Mouse (Mus musculus) intestine, embryonic 14.5 days (tissue): ENCODE measurements at regions not wholly inside any gene's neighbourhood (a gene's known extent, or its start where the extent isn't known, plus 50 kb on each side); places are given as distances from the start of the nearest gene placed in this dataset.
A peak's percentile ranks its signal among the peaks of the same experiment; 100 is the strongest.

Experiments used
- ATAC-seq: fragments of 200-750 bp; cut with Nextera tagmentation; replicated peaks from 2 replicates; pipeline ENCODE4 v1.8.0; 2017; ENCODE audit warnings: low read depth, moderate number of reproducible peaks, moderate TSS enrichment, moderate library complexity; ENCODE audit not compliant: low FRiP score, low TSS enrichment
- DNase-seq: peaks from one replicate; pipeline ENCODE4 v3.0.0-alpha.2; 2018; ENCODE audit warnings: low spot score
- H3K27ac ChIP-seq: fragments of 300-500 bp; sonication (generic); 2 replicates; pipeline ENCODE4 v1.5.1; 2014; ENCODE audit warnings: low read depth, mild to moderate bottlenecking, control low read depth
- H3K27me3 ChIP-seq: fragments of 300-500 bp; sonication (generic); replicated peaks from 2 replicates; pipeline ENCODE4 v1.6.1; 2014; ENCODE audit warnings: low read length, control low read depth; ENCODE audit not compliant: control insufficient read depth, insufficient read depth
- H3K36me3 ChIP-seq: fragments of 300-500 bp; sonication (generic); 2 replicates; pipeline ENCODE4 v1.6.1; 2014; ENCODE audit warnings: low read length, control low read depth; ENCODE audit not compliant: control insufficient read depth, insufficient read depth
- H3K4me1 ChIP-seq: fragments of 300-500 bp; sonication (generic); replicated peaks from 2 replicates; pipeline ENCODE4 v1.6.1; 2014; ENCODE audit warnings: low read length, control low read depth, mixed read lengths; ENCODE audit not compliant: control insufficient read depth, insufficient read depth
- H3K4me2 ChIP-seq: fragments of 300-500 bp; sonication (generic); 2 replicates; pipeline ENCODE4 v1.6.1; 2014; ENCODE audit warnings: low read length
- H3K4me3 ChIP-seq: fragments of 300-500 bp; sonication (generic); 2 replicates; pipeline ENCODE4 v1.5.1; 2014; ENCODE audit warnings: low read depth, low read length, control low read depth, mixed read lengths
- H3K9ac ChIP-seq: fragments of 300-500 bp; sonication (generic); 2 replicates; pipeline ENCODE4 v1.6.1; 2014; ENCODE audit warnings: mild to moderate bottlenecking, low read length
- H3K9me3 ChIP-seq: fragments of 300-500 bp; sonication (generic); 2 replicates; pipeline ENCODE4 v1.6.1; 2016; ENCODE audit warnings: low read length, control low read depth; ENCODE audit not compliant: control insufficient read depth
- WGBS: fragments of 180-500 bp; shearing (Covaris S2); extraction: QIAGEN DNeasy Blood & Tissue Kit; methylation state at CpG from one replicate; pipeline ENCODE4 v1.1.7; 2014; 5-methylcytosine and 5-hydroxymethylcytosine counted together

- H3K4me3 ChIP-seq = no peak overlapping the region
- no peak overlapping the region for H3K9ac ChIP-seq
- no peak overlapping the region for H3K4me2 ChIP-seq
- no peaks in the 10 kb centered on the region for H3K4me1 ChIP-seq
- no peak for DNase-seq
- no peak overlapping the region for H3K27ac ChIP-seq
- ATAC-seq = no peak
- H3K36me3 ChIP-seq = no peaks in the 10 kb centered on the region
- H3K27me3 ChIP-seq = no peaks in the 10 kb centered on the region
- H3K9me3 ChIP-seq = no peaks in the 10 kb centered on the region
Observed at GRCm38 (mm10) chr1:105206216-105206615, 150.3 kb downstream of the Rnf152 start.

GRCm38 (mm10) chr1:105199305-105199704 is 157.2 kb downstream of the Rnf152 start:
- DNase-seq (no peak), ATAC-seq (no peak)
- H3K27me3 ChIP-seq = no peaks in the 10 kb centered on the region
- no peaks in the 10 kb centered on the region for H3K4me1 ChIP-seq
- H3K27ac ChIP-seq = no peak overlapping the region
- no peaks in the 10 kb centered on the region for H3K9me3 ChIP-seq
- no peak overlapping the region for H3K9ac ChIP-seq
- H3K4me2 ChIP-seq = no peak overlapping the region
- 51% methylated on average over 3 of the region's 3 CpGs for WGBS
- no peaks in the 10 kb centered on the region for H3K36me3 ChIP-seq
- no peak overlapping the region for H3K4me3 ChIP-seq

- Histone ChIP-seq H3K9ac (no peak overlapping the region), H3K4me2 (no peak overlapping the region), H3K27me3 (no peaks in the 10 kb centered on the region), H3K9me3 (no peaks in the 10 kb centered on the region), H3K27ac (no peak overlapping the region), H3K36me3 (no peaks in the 10 kb centered on the region), H3K4me1 (no peaks in the 10 kb centered on the region), H3K4me3 (no peak overlapping the region)
- ATAC-seq (no peak), DNase-seq (peak; percentile 27)
- 88% methylated on average over 3 of the region's 3 CpGs for WGBS
Observed at GRCm38 (mm10) chr1:105191126-105191525, 165.4 kb downstream of the Rnf152 start.

GRCm38 (mm10) chr1:105188920-105189266 is 167.6 kb downstream of the Rnf152 start:
- no peak overlapping the region for H3K4me3 ChIP-seq
- H3K27ac ChIP-seq = no peak overlapping the region
- ATAC-seq = no peak
- H3K27me3 ChIP-seq = no peaks in the 10 kb centered on the region
- no peak overlapping the region for H3K9ac ChIP-seq
- no peaks in the 10 kb centered on the region for H3K9me3 ChIP-seq
- no peak for DNase-seq
- no peak overlapping the region for H3K4me2 ChIP-seq
- H3K36me3 ChIP-seq = no peaks in the 10 kb centered on the region
- no peaks in the 10 kb centered on the region for H3K4me1 ChIP-seq

GRCm38 (mm10) chr1:105188210-105188919 is 168.1 kb downstream of the Rnf152 start:
- no peak for DNase-seq
- no peak overlapping the region for H3K4me2 ChIP-seq
- H3K36me3 ChIP-seq = no peaks in the 10 kb centered on the region
- no peak for ATAC-seq
- no peaks in the 10 kb centered on the region for H3K9me3 ChIP-seq
- H3K27me3 ChIP-seq = no peaks in the 10 kb centered on the region
- H3K27ac ChIP-seq = no peak overlapping the region
- H3K4me3 ChIP-seq = no peak overlapping the region
- no peaks in the 10 kb centered on the region for H3K4me1 ChIP-seq
- H3K9ac ChIP-seq = no peak overlapping the region
- 66% methylated on average over 3 of the region's 3 CpGs for WGBS

GRCm38 (mm10) chr1:105184470-105184869 is 172.0 kb downstream of the Rnf152 start:
- Histone ChIP-seq H3K4me3 (no peak overlapping the region), H3K4me2 (no peak overlapping the region), H3K4me1 (no peaks in the 10 kb centered on the region; the same call in 1 of the 2 replicates), H3K9ac (no peak overlapping the region), H3K36me3 (no peaks in the 10 kb centered on the region), H3K27me3 (no peaks in the 10 kb centered on the region), H3K27ac (no peak overlapping the region), H3K9me3 (no peaks in the 10 kb centered on the region)
- 78% methylated on average over 3 of the region's 3 CpGs for WGBS
- no peak for DNase-seq
- ATAC-seq = no peak

- H3K4me2 ChIP-seq = peak overlapping the region; percentile 22; the same call in 1 of the 2 replicates
- H3K9me3 ChIP-seq = no peaks in the 10 kb centered on the region
- no peaks in the 10 kb centered on the region for H3K27me3 ChIP-seq
- H3K4me3 ChIP-seq = no peak overlapping the region
- 26% methylated on average over 3 of the region's 3 CpGs for WGBS
- peak overlapping the region; percentile 65 for H3K27ac ChIP-seq
- H3K4me1 ChIP-seq = peaks cover 34% of the 10 kb centered on the region
- peak; percentile 91 for ATAC-seq
- no peaks in the 10 kb centered on the region for H3K36me3 ChIP-seq
- DNase-seq = peak; percentile 80
- no peak overlapping the region for H3K9ac ChIP-seq
Observed at GRCm38 (mm10) chr1:105179371-105179823, 177.1 kb downstream of the Rnf152 start.

- ATAC-seq = peak; percentile 85
- 27% methylated on average over 6 of the region's 6 CpGs for WGBS
- DNase-seq = peak; percentile 54
- H3K4me3 ChIP-seq = no peak overlapping the region
- peaks cover 34% of the 10 kb centered on the region for H3K4me1 ChIP-seq
- H3K36me3 ChIP-seq = no peaks in the 10 kb centered on the region
- H3K9me3 ChIP-seq = no peaks in the 10 kb centered on the region
- peak overlapping the region; percentile 22; the same call in 1 of the 2 replicates for H3K4me2 ChIP-seq
- peak overlapping the region; percentile 65 for H3K27ac ChIP-seq
- no peaks in the 10 kb centered on the region for H3K27me3 ChIP-seq
- H3K9ac ChIP-seq = no peak overlapping the region
Observed at GRCm38 (mm10) chr1:105178773-105179172, 177.7 kb downstream of the Rnf152 start.

GRCm38 (mm10) chr1:105177938-105178337 is 178.6 kb downstream of the Rnf152 start:
- DNase-seq (no peak), ATAC-seq (no peak)
- Histone ChIP-seq H3K4me3 (no peak overlapping the region), H3K9ac (no peak overlapping the region), H3K27ac (peak overlapping the region; percentile 65; the same call in 1 of the 2 replicates), H3K9me3 (no peaks in the 10 kb centered on the region), H3K36me3 (no peaks in the 10 kb centered on the region), H3K4me2 (no peak overlapping the region), H3K27me3 (no peaks in the 10 kb centered on the region), H3K4me1 (peaks cover 34% of the 10 kb centered on the region)
- 74% methylated on average over 2 of the region's 2 CpGs for WGBS
